Mouse (Mus musculus): ENCODE data around the gene Arhgap11a. TPM values are rescaled to one million over a fixed set of nuclear protein-coding genes. Genes with fewer than 3 reads are reported as not detected.

Arhgap11a gene
- total and polyA plus RNA-seq, 3 experiments: 22.4 to 74.0 (median 22.5) TPM

DNA sequence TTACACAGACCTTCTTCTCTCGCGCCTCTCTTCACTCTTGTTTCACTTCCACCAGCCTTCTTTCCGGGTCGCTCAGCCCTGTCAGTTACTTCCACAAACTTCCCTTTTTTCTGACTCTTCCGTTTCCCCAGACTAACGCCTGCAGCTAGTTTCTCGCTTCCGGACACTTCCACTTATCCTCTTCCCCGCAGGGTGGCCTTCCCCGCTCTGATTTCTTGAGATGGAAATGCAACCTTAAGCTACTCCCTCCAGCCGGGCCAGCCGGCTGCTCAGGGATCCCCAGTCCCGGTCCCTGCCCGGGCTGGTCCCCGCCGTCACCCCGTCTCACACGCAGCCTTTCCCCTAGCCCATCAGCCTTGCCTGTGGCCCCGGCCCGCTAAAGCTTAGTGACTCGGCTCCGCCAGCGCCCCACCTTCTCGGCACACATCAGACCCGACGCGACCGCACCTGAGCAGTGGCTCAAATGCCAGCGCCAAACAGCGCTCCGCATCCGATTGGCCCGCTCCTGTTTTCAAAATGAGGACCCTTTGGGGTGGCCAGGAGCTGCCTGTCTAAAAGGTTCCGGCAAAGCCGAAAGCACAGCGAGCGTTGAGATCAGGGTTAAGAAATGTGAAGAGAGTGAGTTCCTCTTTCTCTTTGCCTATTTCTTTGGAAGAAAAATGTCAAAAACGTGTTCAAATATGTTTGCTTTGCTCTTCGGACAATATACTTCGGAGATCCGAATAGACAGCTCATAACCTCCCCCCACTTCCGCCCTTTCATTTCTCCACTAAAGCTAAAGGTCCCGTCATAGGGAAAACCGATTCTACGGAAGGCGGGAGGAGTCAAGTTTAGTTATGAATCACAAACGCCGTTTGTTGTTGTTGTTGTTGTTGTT, at the start of gene Arhgap11a (continued):
- no peak for TF ChIP-seq SMC3 (IDR thresholded peaks at IDR 0.05; ENCODE audit: low read depth, low read length)

DNA sequence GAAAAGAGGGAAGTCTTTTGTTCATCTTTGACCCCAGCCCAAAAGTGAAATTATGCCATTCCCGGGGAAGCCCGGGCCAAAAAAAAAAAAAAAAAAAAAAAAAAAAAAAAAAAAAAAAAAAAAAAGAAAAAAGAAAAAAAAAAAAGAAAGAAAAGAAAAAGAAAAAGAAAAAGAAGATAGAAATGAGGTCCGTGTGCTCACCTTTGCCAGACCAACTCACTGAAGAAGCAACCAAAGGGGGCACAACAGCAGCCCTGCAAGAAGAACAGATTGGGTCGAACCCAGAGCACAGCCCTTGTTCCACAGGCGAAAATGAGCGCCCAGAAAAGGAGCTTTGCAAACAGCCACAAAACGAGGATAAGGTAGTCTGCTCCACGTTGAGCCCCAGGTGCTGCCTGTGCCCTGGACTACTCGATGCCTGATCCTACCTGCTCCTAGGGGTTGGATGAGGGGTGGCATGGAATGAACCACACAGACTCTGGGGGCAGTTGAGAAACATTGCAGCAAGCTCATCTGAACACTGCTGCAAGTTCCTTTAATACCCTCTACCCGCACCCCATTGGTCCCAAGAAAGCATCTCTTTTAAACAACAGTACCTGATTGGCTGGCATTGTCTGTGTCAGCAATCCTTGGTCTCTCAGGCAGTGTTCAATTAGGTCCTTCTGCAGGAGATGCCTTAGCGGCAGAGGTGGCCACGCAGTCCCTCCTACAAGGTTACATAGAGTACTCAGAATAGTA, 45.1 kb upstream of the Arhgap11a start:
- H3K4me3 ChIP-seq (replicated peaks in 1 of 3; ENCODE audit: low read depth in 2 of 3, low read length in 2 of 3, poor library complexity in 1 of 3): peak overlapping the region; percentile 52 to 61 (median 52)
- in situ Hi-C loops (cut with MboI; ENCODE audit: low pct_ligation_motif_present, low pct_unique_long_range_greater_than_20kb, low sequenced_read_pairs): loop anchor here (25.0 kb wide), 1 partner anchor 169 kb away; the partner anchor contains the start of gene Actc1
- 0 out of 2 replicates have a peak, but pooled peaks have one; percentile 18 for TF ChIP-seq ETS1 (conservative IDR thresholded peaks at IDR 0.05; ENCODE audit: low read depth, low read length)
- no peak for TF ChIP-seq E2F4 (IDR thresholded peaks at IDR 0.05; ENCODE audit: insufficient replicate concordance, low read depth, low read length)
- TF ChIP-seq USF2 (conservative IDR thresholded peaks at IDR 0.05; ENCODE audit: low read depth, low read length): no peak
- peak; percentile 97 for TF ChIP-seq TBP (conservative IDR thresholded peaks at IDR 0.05; ENCODE audit: low read depth, low read length)
- peak; percentile 90 for TF ChIP-seq ZNF384 (IDR thresholded peaks at IDR 0.05; ENCODE audit: low read depth, low read length)
- peak; percentile 85 for TF ChIP-seq ZMIZ1 (IDR thresholded peaks at IDR 0.05; ENCODE audit: low read depth, low read length)
- TF ChIP-seq ELF1 (IDR thresholded peaks at IDR 0.05; ENCODE audit: low read depth, low read length): no peak
- TF ChIP-seq MAZ (IDR thresholded peaks at IDR 0.05; ENCODE audit: low read depth, low read length): no peak
- peak; percentile 59; the same call in 1 of the 2 replicates for TF ChIP-seq POLR2AphosphoS2 (IDR thresholded peaks at IDR 0.05; ENCODE audit: low read depth, low read length)
- TF ChIP-seq NELFE (IDR thresholded peaks at IDR 0.05; ENCODE audit: low read depth, low read length): peak; percentile 94
- no peak for TF ChIP-seq UBTF (IDR thresholded peaks at IDR 0.05; ENCODE audit: low read depth, low read length)
- TF ChIP-seq NRF1 (IDR thresholded peaks at IDR 0.05; ENCODE audit: low read depth, low read length): no peak
- TF ChIP-seq EP300 (IDR thresholded peaks at IDR 0.05; ENCODE audit: low read length): no peak
- no peak for TF ChIP-seq RAD21 (IDR thresholded peaks at IDR 0.05; ENCODE audit: low read depth, low read length)
- TF ChIP-seq RCOR1 (conservative IDR thresholded peaks at IDR 0.05; ENCODE audit: low read depth, low read length): 0 out of 2 replicates have a peak, but pooled peaks have one; percentile 39
- TF ChIP-seq PAX5 (IDR thresholded peaks at IDR 0.05; ENCODE audit: low read length): no peak
- TF ChIP-seq POLR2A (IDR thresholded peaks at IDR 0.05; ENCODE audit: low read depth, low read length): peak; percentile 90
- TF ChIP-seq USF1 (IDR thresholded peaks at IDR 0.05; ENCODE audit: low read depth, low read length): no peak
- TF ChIP-seq CTCF (conservative IDR thresholded peaks at IDR 0.05 in 1 of 2, IDR thresholded peaks at IDR 0.05 in 1 of 2; ENCODE audit: low read depth in 2 of 2, low read length in 2 of 2): no peak
- no peak for TF ChIP-seq GABPA (IDR thresholded peaks at IDR 0.05; ENCODE audit: insufficient replicate concordance, low read depth, low read length)
- TF ChIP-seq MEF2A (IDR thresholded peaks at IDR 0.05; ENCODE audit: borderline replicate concordance, low read depth, low read length): 0 out of 2 replicates have a peak, but pooled peaks have one; percentile 10
- no peak for TF ChIP-seq KAT2A (IDR thresholded peaks at IDR 0.05; ENCODE audit: insufficient replicate concordance, low read length)
- TF ChIP-seq HCFC1 (IDR thresholded peaks at IDR 0.05; ENCODE audit: low read depth, low read length): no peak
- no peak for TF ChIP-seq ZC3H11A (IDR thresholded peaks at IDR 0.05; ENCODE audit: low read depth, low read length)
- peak; percentile 20; the same call in 1 of the 2 replicates for TF ChIP-seq IRF4 (IDR thresholded peaks at IDR 0.05; ENCODE audit: low read depth, low read length)
- peak; percentile 63; the same call in 1 of the 2 replicates for TF ChIP-seq CHD1 (IDR thresholded peaks at IDR 0.05; ENCODE audit: low read depth, low read length)
- no peak for TF ChIP-seq SIN3A (IDR thresholded peaks at IDR 0.05; ENCODE audit: low read length)
- peak; percentile 86 for TF ChIP-seq MAFK (IDR thresholded peaks at IDR 0.05; ENCODE audit: insufficient replicate concordance, low read length)
- no peak for TF ChIP-seq JUN (IDR thresholded peaks at IDR 0.05; ENCODE audit: insufficient read depth, low read depth, low read length)
- no peak for TF ChIP-seq ZKSCAN1 (IDR thresholded peaks at IDR 0.05; ENCODE audit: borderline replicate concordance, low read depth, low read length)
- TF ChIP-seq CHD2 (IDR thresholded peaks at IDR 0.05; ENCODE audit: low read length): peak; percentile 60
- no peak for TF ChIP-seq JUND (conservative IDR thresholded peaks at IDR 0.05; ENCODE audit: low read depth, low read length)
- peak; percentile 53; the same call in 1 of the 2 replicates for TF ChIP-seq MAX (IDR thresholded peaks at IDR 0.05; ENCODE audit: low read length)

More for the DNA sequence above, 45.1 kb upstream of the Arhgap11a start:
- peaks cover 0 to 2% of the 10 kb centered on the region in 2 experiments for H3K36me3 ChIP-seq (replicated peaks in 1 of 2; ENCODE audit: control insufficient read depth in 1 of 2, insufficient read depth in 1 of 2, low read length in 1 of 2)
- H3K27ac ChIP-seq (ENCODE audit: insufficient read depth, low read depth): no peak overlapping the region
- dilution Hi-C loops (cut with MboI; ENCODE audit: extremely low pct_ligation_motif_present, extremely low pct_unique_long_range_greater_than_20kb, low sequenced_read_pairs): no loop called here
- no peaks in the 10 kb centered on the region for H3K79me2 ChIP-seq (replicated peaks; ENCODE audit: control insufficient read depth, extremely low read depth, insufficient read depth, poor library complexity, severe bottlenecking)
- no peaks in the 10 kb centered on the region for H3K27me3 ChIP-seq (replicated peaks)
- peak overlapping the region; percentile 18 for H3K9ac ChIP-seq (ENCODE audit: insufficient read depth, low read depth)
- H3K4me2 ChIP-seq (ENCODE audit: insufficient read depth, low read depth, poor library complexity, severe bottlenecking): peak overlapping the region; percentile 55
- H3K9me3 ChIP-seq (replicated peaks; ENCODE audit: low read length): no peaks in the 10 kb centered on the region
- peaks cover 4 to 14% of the 10 kb centered on the region in 2 experiments; a peak in 3 of 4 replicates for H3K4me1 ChIP-seq (ENCODE audit: control insufficient read depth in 1 of 2, insufficient read depth in 2 of 2)
- peak; percentile 93 for DNase-seq (ENCODE audit: extremely low read depth)
